Mouse (Mus musculus) hindbrain, embryonic 16.5 days (tissue): ENCODE measurements around the gene Lrch3. TPM values are rescaled to one million over a fixed set of nuclear protein-coding genes. Genes with fewer than 3 reads are reported as not detected.

Source experiments
- ATAC-seq: fragments of 200-750 bp; cut with Nextera tagmentation; 2 replicates; pipeline ENCODE4 v1.8.0; 2017; ENCODE audit warnings: moderate TSS enrichment, moderate library complexity
- H3K27ac ChIP-seq: fragments of 300-500 bp; sonication (generic); 2 replicates; pipeline ENCODE4 v1.5.1; 2014; ENCODE audit warnings: low read depth, mild to moderate bottlenecking, control low read depth, low read length, moderate library complexity
- H3K27me3 ChIP-seq: fragments of 300-500 bp; sonication (generic); replicated peaks from 2 replicates; pipeline ENCODE4 v1.6.1; 2014; ENCODE audit warnings: low read length; ENCODE audit not compliant: control insufficient read depth, insufficient read depth
- H3K36me3 ChIP-seq: fragments of 300-500 bp; sonication (generic); 2 replicates; pipeline ENCODE4 v1.6.1; 2014; ENCODE audit warnings: mild to moderate bottlenecking, low read length, moderate library complexity, mixed read lengths; ENCODE audit not compliant: control insufficient read depth, insufficient read depth
- H3K4me1 ChIP-seq: fragments of 300-500 bp; sonication (generic); 2 replicates; pipeline ENCODE4 v1.6.1; 2014; ENCODE audit warnings: low read depth, low read length; ENCODE audit not compliant: control insufficient read depth, insufficient read depth
- H3K4me2 ChIP-seq: fragments of 300-500 bp; sonication (generic); 2 replicates; pipeline ENCODE4 v1.6.1; 2014; ENCODE audit warnings: mild to moderate bottlenecking, low read length, control low read depth, moderate library complexity
- H3K4me3 ChIP-seq: fragments of 300-500 bp; sonication (generic); 2 replicates; pipeline ENCODE4 v1.5.1; 2014; ENCODE audit warnings: mild to moderate bottlenecking, low read length, control low read depth, moderate library complexity
- H3K9ac ChIP-seq: fragments of 300-500 bp; sonication (generic); 2 replicates; pipeline ENCODE4 v1.6.1; 2014; ENCODE audit warnings: low read depth, mild to moderate bottlenecking, control low read depth, low read length, moderate library complexity
- H3K9me3 ChIP-seq: fragments of 300-500 bp; sonication (generic); 2 replicates; pipeline ENCODE4 v1.6.1; 2014; ENCODE audit warnings: mild to moderate bottlenecking, low read length, moderate library complexity; ENCODE audit not compliant: control insufficient read depth
- WGBS: fragments of 180-500 bp; shearing (Covaris S2); extraction: QIAGEN DNeasy Blood & Tissue Kit; methylation state at CpG from one replicate; pipeline ENCODE4 v1.1.7; 2014; 5-methylcytosine and 5-hydroxymethylcytosine counted together
- polyA plus RNA-seq: library from polyadenylated mRNA; unstranded; fragments of >200 nt; fragmentation: Nextera tagmentation; extraction: Ambion mirVana; gene quantifications from 2 replicates; pipeline ENCODE4 v1.2.1, GENCODE M21; 2015

Gene Lrch3
- polyA plus RNA-seq, 1 experiment from 2014 or later: 25.7 TPM

DNA sequence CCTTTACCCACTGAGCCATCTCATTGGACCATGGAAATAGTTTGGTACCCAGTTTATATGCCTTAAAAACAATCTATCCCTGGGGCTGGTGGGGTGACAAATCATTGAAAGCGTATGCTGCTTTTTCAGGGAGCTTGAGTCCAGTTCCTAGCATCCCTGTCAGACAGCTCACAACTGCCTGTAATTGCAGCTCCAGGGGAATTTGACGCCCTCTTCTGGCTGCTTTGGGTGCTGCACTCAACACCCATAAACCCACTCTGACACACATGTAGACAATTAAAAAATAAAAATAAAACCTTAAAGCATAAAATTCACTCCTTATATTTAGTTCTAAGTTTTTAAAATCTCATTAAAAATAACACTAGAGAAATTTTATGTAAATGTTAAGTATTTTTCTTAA lies 37.2 kb downstream of the Lrch3 start:
- no peak for ATAC-seq
- Histone ChIP-seq H3K4me3 (no peak overlapping the region), H3K4me2 (no peak overlapping the region), H3K27ac (no peak overlapping the region), H3K27me3 (no peaks in the 10 kb centered on the region), H3K4me1 (no peaks in the 10 kb centered on the region), H3K9me3 (0 out of 2 replicates have a peak, but pooled peaks cover 2% of the 10 kb centered on the region), H3K9ac (no peak overlapping the region), H3K36me3 (peaks cover 4% of the 10 kb centered on the region; the same call in 1 of the 2 replicates)
- 88% methylated on average over 2 of the region's 2 CpGs for WGBS

DNA sequence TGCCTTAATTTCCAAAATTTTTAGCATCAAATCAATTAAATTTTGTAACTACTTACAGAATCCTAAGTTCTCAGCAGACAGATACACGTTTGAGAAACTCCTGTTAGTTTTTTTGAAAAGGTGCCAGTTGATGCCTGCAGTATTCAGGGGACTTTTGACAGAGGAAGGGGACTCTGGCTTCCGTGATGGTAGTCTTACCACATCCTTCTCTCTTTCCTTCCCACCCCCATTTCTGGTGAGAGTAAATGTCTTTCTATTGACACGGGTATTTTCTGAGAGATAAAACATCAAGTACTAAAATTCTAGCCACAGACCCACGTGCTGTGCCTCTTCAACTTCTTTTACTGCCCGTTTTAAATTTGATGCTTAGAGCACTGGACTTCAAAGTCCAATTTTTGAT lies 39.9 kb downstream of the Lrch3 start:
- no peak overlapping the region for H3K9ac ChIP-seq
- H3K36me3 ChIP-seq: peaks cover 4% of the 10 kb centered on the region; the same call in 1 of the 2 replicates
- H3K9me3 ChIP-seq: 0 out of 2 replicates have a peak, but pooled peaks cover 2% of the 10 kb centered on the region
- no peak overlapping the region for H3K4me2 ChIP-seq
- ATAC-seq: no peak
- H3K27ac ChIP-seq: no peak overlapping the region
- H3K27me3 ChIP-seq: no peaks in the 10 kb centered on the region
- WGBS: 82% methylated on average over 5 of the region's 5 CpGs
- H3K4me1 ChIP-seq: no peaks in the 10 kb centered on the region
- H3K4me3 ChIP-seq: no peak overlapping the region

DNA sequence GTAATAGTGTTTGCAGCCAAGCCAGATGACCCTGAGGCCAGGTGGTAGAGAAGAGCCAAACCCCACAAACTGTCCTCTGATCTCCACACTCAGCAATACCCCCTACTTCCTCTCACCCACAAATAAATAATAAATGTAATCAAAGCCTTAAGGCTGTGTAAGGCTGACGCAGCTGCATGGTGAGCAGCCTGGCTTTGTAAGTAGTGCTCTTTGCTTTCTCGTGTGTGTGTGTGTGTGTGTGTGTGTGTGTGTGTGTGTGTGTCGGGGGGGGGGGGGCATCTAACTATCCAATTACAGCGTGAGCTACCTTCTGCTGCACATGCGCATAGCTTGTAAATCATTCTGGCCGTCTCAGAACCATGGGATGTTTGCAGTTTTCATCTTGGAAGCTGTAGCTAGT lies 40.4 kb downstream of the Lrch3 start:
- 0 out of 2 replicates have a peak, but pooled peaks cover 2% of the 10 kb centered on the region for H3K9me3 ChIP-seq
- peaks cover 4% of the 10 kb centered on the region; the same call in 1 of the 2 replicates for H3K36me3 ChIP-seq
- no peak for ATAC-seq
- no peaks in the 10 kb centered on the region for H3K4me1 ChIP-seq
- H3K27me3 ChIP-seq: no peaks in the 10 kb centered on the region
- no peak overlapping the region for H3K9ac ChIP-seq
- 66% methylated on average over 5 of the region's 6 CpGs for WGBS
- H3K4me2 ChIP-seq: no peak overlapping the region
- H3K4me3 ChIP-seq: no peak overlapping the region
- no peak overlapping the region for H3K27ac ChIP-seq

DNA sequence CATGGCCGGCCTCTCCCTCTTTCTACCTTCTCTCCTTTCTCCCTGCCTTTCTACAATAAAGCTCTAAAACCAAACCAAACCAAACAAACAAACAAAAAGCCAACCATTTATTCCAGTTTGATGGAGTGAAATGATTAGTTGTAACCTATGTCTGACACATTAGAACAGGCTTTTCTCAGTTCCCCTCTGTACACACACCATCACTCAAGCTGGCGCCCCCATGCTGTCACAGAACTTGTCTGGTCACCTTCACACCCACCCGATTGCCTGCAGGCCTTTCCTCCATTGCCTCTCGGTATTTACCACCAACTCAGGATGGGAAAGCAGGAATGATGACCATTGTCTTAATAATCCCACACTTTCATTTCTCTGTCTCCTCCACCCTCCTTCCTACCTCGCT lies 43.0 kb downstream of the Lrch3 start:
- ATAC-seq: no peak
- no peaks in the 10 kb centered on the region for H3K4me1 ChIP-seq
- H3K4me3 ChIP-seq: no peak overlapping the region
- H3K27me3 ChIP-seq: no peaks in the 10 kb centered on the region
- H3K9me3 ChIP-seq: no peaks in the 10 kb centered on the region
- 0 out of 2 replicates have a peak, but pooled peaks cover 6% of the 10 kb centered on the region for H3K36me3 ChIP-seq
- no peak overlapping the region for H3K4me2 ChIP-seq
- H3K9ac ChIP-seq: no peak overlapping the region
- H3K27ac ChIP-seq: no peak overlapping the region
- WGBS: 71% methylated on average over 5 of the region's 5 CpGs

DNA sequence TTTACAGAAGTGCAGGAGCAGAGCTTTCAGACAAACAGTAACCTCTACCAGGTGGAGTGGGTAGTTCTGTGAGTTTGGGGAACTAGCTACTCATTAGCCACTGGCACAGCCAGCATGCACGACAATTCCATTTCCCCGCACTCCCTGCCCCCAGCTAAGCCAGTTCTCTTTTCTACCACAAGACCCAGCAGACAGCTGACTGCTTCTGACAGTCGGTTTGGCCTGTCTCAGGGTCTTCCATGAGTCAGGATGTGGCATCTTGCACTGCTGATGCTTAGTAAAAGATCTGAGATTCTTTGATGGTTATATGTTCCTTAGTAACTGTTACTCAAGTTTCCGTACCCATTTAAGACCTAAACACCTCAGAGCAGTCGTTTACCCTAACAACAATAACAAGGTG lies 58.6 kb downstream of the Lrch3 start:
- no peak overlapping the region for H3K27ac ChIP-seq
- no peak for ATAC-seq
- H3K4me1 ChIP-seq: no peaks in the 10 kb centered on the region
- no peak overlapping the region for H3K4me2 ChIP-seq
- H3K27me3 ChIP-seq: no peaks in the 10 kb centered on the region
- H3K4me3 ChIP-seq: no peak overlapping the region
- 72% methylated on average over 5 of the region's 5 CpGs for WGBS
- H3K36me3 ChIP-seq: peaks cover 12% of the 10 kb centered on the region
- H3K9ac ChIP-seq: no peak overlapping the region
- no peaks in the 10 kb centered on the region for H3K9me3 ChIP-seq

DNA sequence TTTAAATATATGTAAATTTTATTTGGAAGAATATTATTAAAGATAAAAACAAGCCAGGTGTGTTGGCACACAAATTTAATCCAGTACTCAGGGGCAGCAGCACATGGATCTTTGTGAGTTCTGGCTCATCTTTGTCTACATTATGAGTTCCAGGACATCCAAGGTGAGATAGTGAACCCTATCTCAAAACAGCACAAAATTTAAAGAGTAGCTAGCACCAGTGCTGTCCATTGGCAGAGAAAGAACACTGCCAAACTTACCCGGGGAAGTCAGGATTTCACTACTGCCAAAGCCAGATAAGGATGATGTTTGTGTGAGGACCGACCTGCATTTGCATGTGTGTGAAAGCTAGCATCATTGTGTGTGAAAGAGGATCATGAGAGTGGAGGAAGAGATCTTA lies 59.1 kb downstream of the Lrch3 start:
- Histone ChIP-seq H3K4me2 (no peak overlapping the region), H3K36me3 (peaks cover 15% of the 10 kb centered on the region), H3K9me3 (no peaks in the 10 kb centered on the region), H3K4me3 (no peak overlapping the region), H3K27me3 (no peaks in the 10 kb centered on the region), H3K9ac (no peak overlapping the region), H3K4me1 (no peaks in the 10 kb centered on the region), H3K27ac (no peak overlapping the region)
- ATAC-seq: no peak
- 80% methylated on average over 2 of the region's 2 CpGs for WGBS

DNA sequence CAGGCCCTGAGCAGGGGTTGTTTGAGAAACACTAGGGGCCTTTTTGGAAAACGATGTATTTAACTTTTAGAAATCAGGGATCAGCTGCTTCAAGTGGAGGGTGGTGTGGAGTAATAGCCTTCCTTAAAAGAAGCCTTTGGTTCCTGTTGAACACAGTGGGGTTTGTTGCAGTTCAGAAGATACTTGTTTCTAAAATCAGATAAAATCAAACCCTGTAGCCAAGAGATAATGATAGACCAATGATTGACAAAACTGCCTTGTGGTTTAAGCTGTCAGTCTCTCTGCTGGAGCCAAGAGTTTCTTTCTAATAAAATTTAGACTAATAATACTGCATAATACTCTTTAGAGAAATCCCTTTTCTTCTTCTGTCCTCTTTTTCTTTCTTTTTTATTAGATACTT lies 66.3 kb downstream of the Lrch3 start:
- H3K27ac ChIP-seq: no peak overlapping the region
- no peak overlapping the region for H3K9ac ChIP-seq
- no peaks in the 10 kb centered on the region for H3K4me1 ChIP-seq
- ATAC-seq: no peak; the same call in 1 of the 2 replicates
- WGBS: 80% methylated on average over 1 of the region's 1 CpGs
- H3K9me3 ChIP-seq: no peaks in the 10 kb centered on the region
- peaks cover 15% of the 10 kb centered on the region for H3K36me3 ChIP-seq
- H3K4me2 ChIP-seq: no peak overlapping the region
- no peaks in the 10 kb centered on the region for H3K27me3 ChIP-seq
- no peak overlapping the region for H3K4me3 ChIP-seq

DNA sequence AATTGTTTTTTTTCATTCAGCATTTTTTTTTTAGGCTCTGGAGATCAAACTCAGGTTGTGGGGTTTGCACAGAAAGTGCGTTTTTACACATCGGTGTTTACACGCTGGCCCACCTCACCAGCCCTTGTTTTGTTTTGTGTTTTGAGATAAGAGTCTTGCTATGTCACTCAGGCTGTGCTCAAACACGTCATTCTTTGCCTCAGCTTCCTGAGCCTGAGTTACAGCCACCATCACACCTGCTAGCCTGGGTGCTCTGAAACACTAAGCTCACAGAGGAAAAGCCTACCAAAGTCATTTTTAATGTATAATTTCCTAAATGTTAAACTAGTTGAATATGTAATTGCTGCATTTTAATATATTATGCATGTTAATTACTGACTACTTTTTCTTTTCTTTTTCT lies 67.5 kb downstream of the Lrch3 start:
- no peaks in the 10 kb centered on the region for H3K9me3 ChIP-seq
- no peak overlapping the region for H3K9ac ChIP-seq
- no peak overlapping the region for H3K4me3 ChIP-seq
- H3K4me1 ChIP-seq: no peaks in the 10 kb centered on the region
- ATAC-seq: no peak
- H3K4me2 ChIP-seq: no peak overlapping the region
- no peaks in the 10 kb centered on the region for H3K27me3 ChIP-seq
- no peak overlapping the region for H3K27ac ChIP-seq
- WGBS: 96% methylated on average over 4 of the region's 4 CpGs
- peaks cover 9% of the 10 kb centered on the region; the same call in 1 of the 2 replicates for H3K36me3 ChIP-seq

DNA sequence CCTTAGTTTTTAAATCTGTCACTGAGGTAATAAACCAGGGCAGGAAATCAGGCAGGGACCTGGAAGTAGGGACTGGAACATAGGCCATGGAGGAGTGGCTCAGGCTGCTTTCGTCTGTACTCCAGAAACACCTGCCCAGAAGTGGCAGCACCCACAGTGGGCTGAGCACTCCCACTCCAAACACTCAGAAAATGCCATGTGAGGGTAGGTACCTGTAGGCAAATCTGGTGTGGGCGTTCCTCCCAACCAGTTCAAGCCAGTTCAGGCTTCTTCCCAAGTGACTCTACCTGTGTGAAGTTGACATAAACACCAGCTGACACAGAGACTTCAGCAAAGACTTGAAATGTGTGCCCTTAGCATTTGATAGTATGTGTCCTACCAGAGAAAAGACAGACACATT lies 70.7 kb downstream of the Lrch3 start:
- Histone ChIP-seq H3K4me3 (no peak overlapping the region), H3K9me3 (no peaks in the 10 kb centered on the region), H3K9ac (no peak overlapping the region), H3K4me2 (no peak overlapping the region), H3K4me1 (no peaks in the 10 kb centered on the region), H3K36me3 (peaks cover 7% of the 10 kb centered on the region), H3K27me3 (no peaks in the 10 kb centered on the region), H3K27ac (no peak overlapping the region)
- 97% methylated on average over 2 of the region's 2 CpGs for WGBS
- ATAC-seq: no peak

DNA sequence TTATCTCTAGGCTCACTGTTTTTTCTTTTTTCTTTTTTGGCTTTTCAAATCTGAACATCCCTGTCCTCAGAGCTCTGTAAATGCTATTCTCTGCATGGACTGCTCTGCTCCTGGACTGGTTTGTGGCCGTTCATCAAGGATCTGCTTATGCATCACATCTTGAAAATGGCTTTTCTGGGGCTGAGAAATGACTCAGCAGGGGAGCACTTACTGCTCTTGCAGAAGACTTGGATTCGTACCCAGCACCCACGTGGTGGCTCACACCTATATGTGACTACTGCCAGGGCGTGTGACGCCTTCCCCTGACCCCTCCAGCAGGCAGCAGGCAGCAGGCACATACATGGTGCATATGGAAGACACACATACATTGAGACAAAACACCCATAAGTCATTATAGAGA lies 78.3 kb downstream of the Lrch3 start:
- Histone ChIP-seq H3K4me1 (no peaks in the 10 kb centered on the region), H3K9me3 (no peaks in the 10 kb centered on the region), H3K9ac (no peak overlapping the region), H3K27ac (no peak overlapping the region), H3K36me3 (peaks cover 10% of the 10 kb centered on the region), H3K4me2 (no peak overlapping the region), H3K27me3 (no peaks in the 10 kb centered on the region), H3K4me3 (no peak overlapping the region)
- ATAC-seq: no peak
- WGBS: 89% methylated on average over 5 of the region's 5 CpGs
